Mouse (Mus musculus) G1E (cell line): ENCODE measurements around the gene Cflar.

ENCODE experiments used
- CTCF ChIP-seq: IDR thresholded peaks from 2 replicates; pipeline ENCODE4 v1.5.1; 2012; ENCODE audit warnings: low read depth, low read length, inconsistent platforms, mixed read lengths
- GATA1 ChIP-seq: IDR thresholded peaks from 2 replicates; pipeline ENCODE4 v1.6.1; 2012; ENCODE audit warnings: borderline replicate concordance, low read length, inconsistent platforms, mixed read lengths
- GATA2 ChIP-seq: IDR thresholded peaks from 2 replicates; pipeline ENCODE4 v1.6.1; 2012; ENCODE audit warnings: low read depth, low read length, inconsistent platforms, borderline replicate concordance
- POLR2AphosphoS5 ChIP-seq: IDR thresholded peaks from 2 replicates; pipeline ENCODE4 v1.6.1; 2012; ENCODE audit warnings: low read depth, low read length, inconsistent platforms; ENCODE audit not compliant: insufficient replicate concordance
- TAL1 ChIP-seq: conservative IDR thresholded peaks from 2 replicates; pipeline ENCODE4 v1.6.1; 2012; ENCODE audit warnings: low read depth, low read length, inconsistent platforms, mixed read lengths

DNA sequence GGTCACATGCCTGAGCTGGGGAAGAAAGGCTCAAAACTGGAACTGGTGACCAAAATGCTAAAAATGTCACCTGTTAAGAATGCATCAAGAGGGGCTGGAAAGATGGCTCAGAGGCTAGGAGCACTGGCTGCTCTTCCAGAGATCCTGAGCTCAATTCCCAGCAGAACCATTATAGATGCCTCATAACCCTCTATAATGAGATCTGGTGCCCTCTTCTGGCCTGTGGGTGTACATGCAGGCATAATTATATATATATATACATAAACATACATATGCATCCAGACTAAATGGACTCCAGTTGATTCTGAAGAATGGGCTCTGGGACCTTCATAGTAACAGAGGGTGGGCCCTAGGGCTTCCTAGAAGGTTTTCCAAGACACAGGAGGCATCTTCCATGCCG, 33.7 kb upstream of the Cflar start:
- TF ChIP-seq GATA1 (no peak), CTCF (no peak; the same call in 1 of the 2 replicates), TAL1 (no peak), GATA2 (no peak), POLR2AphosphoS5 (no peak)
